Mouse (Mus musculus) thymus, postnatal 36 days (tissue): Measurements from ENCODE around the gene Dscam.
A peak's percentile ranks its signal among the peaks of the same experiment; 100 is the strongest.

Source experiments
- DNase-seq, 2 experiments: peaks; one replicate each; pipeline ENCODE4 v3.0.0; 2022; ENCODE audit warnings: mixed read lengths in 2 of 2

The Dscam gene

GRCm38 (mm10) chr16:96855060-96855459 lies 315.5 kb downstream of the Dscam start:
- DNase-seq: no peak

- DNase-seq: no peak
These were observed 318.2 kb downstream of the Dscam start for GRCm38 (mm10) chr16:96852383-96852782.

GRCm38 (mm10) chr16:96848916-96849315 lies 321.6 kb downstream of the Dscam start:
- DNase-seq: no peak

- no peak for DNase-seq
These were observed 324.0 kb downstream of the Dscam start for GRCm38 (mm10) chr16:96846585-96846984.

- no peak for DNase-seq
These were observed 324.4 kb downstream of the Dscam start for GRCm38 (mm10) chr16:96846113-96846512.

- no peak for DNase-seq
These were observed 325.0 kb downstream of the Dscam start for GRCm38 (mm10) chr16:96845475-96846098.

- no peak for DNase-seq
These were observed 326.7 kb downstream of the Dscam start for GRCm38 (mm10) chr16:96843691-96844400.

- DNase-seq: no peak
These were observed 327.7 kb downstream of the Dscam start for GRCm38 (mm10) chr16:96842829-96843360.

GRCm38 (mm10) chr16:96819649-96820048 lies 350.9 kb downstream of the Dscam start:
- DNase-seq: peak; percentile 46 to 58

GRCm38 (mm10) chr16:96806298-96806697 lies 364.3 kb downstream of the Dscam start:
- no peak for DNase-seq

GRCm38 (mm10) chr16:96802636-96803035 lies 367.9 kb downstream of the Dscam start:
- DNase-seq: no peak

- DNase-seq: no peak
These were observed 368.8 kb downstream of the Dscam start for GRCm38 (mm10) chr16:96801650-96802237.

GRCm38 (mm10) chr16:96795431-96795830 lies 375.1 kb downstream of the Dscam start:
- DNase-seq: no peak

- no peak for DNase-seq
These were observed 379.2 kb downstream of the Dscam start for GRCm38 (mm10) chr16:96791307-96791706.

GRCm38 (mm10) chr16:96788286-96788685 lies 382.3 kb downstream of the Dscam start:
- DNase-seq: no peak

- no peak for DNase-seq
These were observed 391.5 kb downstream of the Dscam start for GRCm38 (mm10) chr16:96779021-96779420.

GRCm38 (mm10) chr16:96774245-96774644 lies 396.3 kb downstream of the Dscam start:
- DNase-seq: no peak

- DNase-seq: no peak
These were observed 402.6 kb downstream of the Dscam start for GRCm38 (mm10) chr16:96767985-96768384.

- no peak for DNase-seq
These were observed 403.0 kb downstream of the Dscam start for GRCm38 (mm10) chr16:96767508-96767907.

GRCm38 (mm10) chr16:96761225-96761624 lies 409.3 kb downstream of the Dscam start:
- no peak for DNase-seq

GRCm38 (mm10) chr16:96759081-96759603 lies 411.4 kb downstream of the Dscam start:
- no peak for DNase-seq

GRCm38 (mm10) chr16:96758381-96758780 lies 412.2 kb downstream of the Dscam start:
- DNase-seq: no peak

GRCm38 (mm10) chr16:96757588-96758313 lies 412.8 kb downstream of the Dscam start:
- DNase-seq: no peak
